Mouse (Mus musculus) stomach, embryonic 14.5 days (tissue): ENCODE results near the gene Gm20869. TPM values are rescaled to one million over a fixed set of nuclear protein-coding genes. Genes with fewer than 3 reads are reported as not detected.
"Not testable (repeated sequence)": the region's sequence is repeated elsewhere in the genome, so short reads cannot be mapped to it uniquely, and the experiment has no call there.

Source experiments
- ATAC-seq: fragments of 200-750 bp; cut with Nextera tagmentation; 2 replicates; pipeline ENCODE4 v1.8.0; 2017; ENCODE audit warnings: low read depth, moderate TSS enrichment; ENCODE audit not compliant: insufficient number of reproducible peaks, insufficient read depth, low FRiP score
- H3K27ac ChIP-seq: fragments of 300-500 bp; sonication (generic); 2 replicates; pipeline ENCODE4 v1.5.1; 2014; ENCODE audit warnings: mild to moderate bottlenecking, low read length, moderate library complexity, mixed read lengths
- H3K27me3 ChIP-seq: fragments of 300-500 bp; sonication (generic); 2 replicates; pipeline ENCODE4 v1.6.1; 2014; ENCODE audit warnings: low read length, control low read depth, mixed read lengths; ENCODE audit not compliant: control insufficient read depth, insufficient read depth
- H3K36me3 ChIP-seq: fragments of 300-500 bp; sonication (generic); 2 replicates; pipeline ENCODE4 v1.6.1; 2014; ENCODE audit warnings: mild to moderate bottlenecking, control low read depth, low read length, moderate library complexity, mixed read lengths; ENCODE audit not compliant: control insufficient read depth, insufficient read depth
- H3K4me1 ChIP-seq: fragments of 300-500 bp; sonication (generic); 2 replicates; pipeline ENCODE4 v1.6.1; 2014; ENCODE audit warnings: low read length, control low read depth, mixed read lengths; ENCODE audit not compliant: control insufficient read depth, insufficient read depth
- H3K4me2 ChIP-seq: fragments of 300-500 bp; sonication (generic); replicated peaks from 2 replicates; pipeline ENCODE4 v1.6.1; 2014; ENCODE audit warnings: low read depth, low read length, control low read depth
- H3K4me3 ChIP-seq: fragments of 300-500 bp; sonication (generic); 2 replicates; pipeline ENCODE4 v1.5.1; 2014; ENCODE audit warnings: low read depth, low read length, control low read depth
- H3K9ac ChIP-seq: fragments of 300-500 bp; sonication (generic); replicated peaks from 2 replicates; pipeline ENCODE4 v1.6.1; 2014; ENCODE audit warnings: low read depth, mild to moderate bottlenecking, control low read depth, low read length, moderate library complexity, mixed read lengths
- H3K9me3 ChIP-seq: fragments of 300-500 bp; sonication (generic); 2 replicates; pipeline ENCODE4 v1.6.1; 2016; ENCODE audit warnings: low read depth, low read length, control low read depth; ENCODE audit not compliant: control insufficient read depth
- WGBS: fragments of 180-500 bp; shearing (Covaris S2); extraction: QIAGEN DNeasy Blood & Tissue Kit; methylation state at CpG from one replicate; pipeline ENCODE4 v1.1.7; 2014; 5-methylcytosine and 5-hydroxymethylcytosine counted together
- polyA plus RNA-seq: library from polyadenylated mRNA; unstranded; fragments of >200 nt; fragmentation: Nextera tagmentation; extraction: Ambion mirVana; gene quantifications from 2 replicates; pipeline ENCODE4 v1.2.1, GENCODE M21; 2014

Gene Gm20869
- polyA plus RNA-seq, result not detected in 2 replicates

- H3K4me2 ChIP-seq, H3K27ac ChIP-seq, H3K27me3 ChIP-seq, H3K4me3 ChIP-seq, H3K9me3 ChIP-seq, ATAC-seq, H3K9ac ChIP-seq, H3K36me3 ChIP-seq, H3K4me1 ChIP-seq: not testable (repeated sequence)
- WGBS, result no CpG with 5 or more reads among the region's 6 CpGs
These were observed at the start of gene Gm20869 for GRCm38 (mm10) chrY:71469149-71469548. Gene Gm20869, plus strand, starts transcription at chrY:71469449.

Other genes with a start within 250 kb of the Gm20869 start
- gene Gm20870, start 222.6 kb downstream of the Gm20869 start, polyA plus RNA-seq, result not detected in 2 replicates